24 mouse cellular contexts compared by ENCODE assay signal in the genomic region with DNA sequence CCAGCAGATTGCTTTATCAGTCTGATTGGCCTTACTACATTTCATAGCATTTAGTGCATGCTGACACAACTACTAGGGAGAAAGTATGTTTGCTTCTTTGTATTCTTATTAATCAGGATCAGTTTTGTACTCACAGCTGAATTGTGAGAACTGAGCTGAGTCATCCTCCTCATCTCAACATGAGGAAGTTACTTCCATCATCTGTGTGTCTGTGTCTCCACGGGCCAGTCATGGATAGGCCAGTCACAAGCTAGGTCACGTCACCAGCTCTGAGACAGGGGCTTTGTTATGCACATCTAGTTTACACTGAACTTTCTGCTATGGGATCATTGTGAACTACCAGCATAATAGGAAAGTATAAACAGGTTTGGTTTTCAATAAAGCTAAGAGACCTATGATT. TPM values are rescaled to one million over a fixed set of nuclear protein-coding genes. Genes with fewer than 3 reads are reported as not detected.
A peak's percentile ranks its signal among the peaks of the same experiment; 100 is the strongest.
DNase-seq lines count a peak whose midpoint lies in the region; ATAC-seq and TF ChIP-seq lines count a peak whose summit lies in the region.
"Had no signal": no experiment of that assay in that cellular context is flagged by ENCODE, and none has a peak within 500 bp of the region (broad histone marks: within the 10 kb centered on the region; RNA-seq: fewer than 3 reads in every experiment).

No protein-coding gene starts in this region.

- H3K79me2 ChIP-seq in macrophage (ENCODE audit: inconsistent target) = no peaks in the 10 kb centered on the region

- TF ChIP-seq CTCF in liver, postnatal 0 days (IDR thresholded peaks at IDR 0.05; ENCODE audit: low read depth) = no peak
- no peak for TF ChIP-seq CTCF in bone marrow macrophage, adult 2 months (IDR thresholded peaks at IDR 0.05; ENCODE audit: low read depth, low read length)

- no peak overlapping the region for H3K27ac ChIP-seq in liver, postnatal 0 days (ENCODE audit: low read depth)
- H3K27ac ChIP-seq in liver, embryonic 11.5 days (ENCODE audit: low read depth, low read length) = no peak overlapping the region
- peak overlapping the region; percentile 62 for H3K27ac ChIP-seq in bone marrow macrophage, adult 2 months (ENCODE audit: insufficient read depth, low read depth, low read length)
- peak overlapping the region; percentile 78 for H3K27ac ChIP-seq in macrophage
- H3K27ac ChIP-seq in midbrain, embryonic 10.5 days (replicated peaks) = no peak overlapping the region
- no peak overlapping the region for H3K27ac ChIP-seq in intestine, embryonic 16.5 days (ENCODE audit: low read length)
- H3K27ac ChIP-seq: embryonic facial prominence, embryonic 13.5 days; forebrain, embryonic 13.5 days; gastrocnemius, adult 2 months; heart, embryonic 13.5 days; hindbrain, embryonic 13.5 days; hindbrain, postnatal 0 days had no signal

- peak; percentile 27; the same call in 1 of the 2 replicates for ATAC-seq in liver, postnatal 0 days
- no peak for ATAC-seq in liver, embryonic 11.5 days (replicated peaks; ENCODE audit: low FRiP score)
- ATAC-seq in neutrophil, adult 5-6 weeks (ENCODE audit: extremely low read depth, insufficient number of reproducible peaks, low FRiP score, poor library complexity, severe bottlenecking) = peak; percentile 85; the same call in 1 of the 2 replicates
- ATAC-seq in intestine, embryonic 16.5 days = no peak
- ATAC-seq: activated CD4-positive, CD25-positive, alpha-beta regulatory T cell, adult 4 months; forebrain, embryonic 13.5 days; hindbrain, postnatal 0 days; Patski had no signal

- DNase-seq in liver, postnatal 0 days = no peak
- DNase-seq in liver, embryonic 11.5 days (ENCODE audit: low spot score) = no peak
- no peak for DNase-seq in midbrain, embryonic 10.5 days (ENCODE audit: low spot score)
- no peak for DNase-seq in c-Kit-positive CD71-positive TER-119-positive erythroid progenitor cells, embryonic 14.5 days (ENCODE audit: low spot score)
- DNase-seq: adrenal gland, postnatal 25 days; cerebellum, adult 11 months; cerebellum, adult 8-10 months; cerebellum, postnatal 25 days; gastrocnemius, adult 2 months; gastrocnemius, postnatal 25 days; heart, adult 11 months; heart, postnatal 4 days had no signal

- no peak overlapping the region for H3K9ac ChIP-seq in liver, postnatal 0 days (replicated peaks)
- no peak overlapping the region for H3K9ac ChIP-seq in liver, embryonic 11.5 days (ENCODE audit: low read depth, low read length)
- H3K9ac ChIP-seq in intestine, embryonic 16.5 days (ENCODE audit: low read depth, low read length) = no peak overlapping the region
- H3K9ac ChIP-seq: embryonic facial prominence, embryonic 13.5 days; forebrain, embryonic 13.5 days; heart, embryonic 13.5 days; hindbrain, embryonic 13.5 days had no signal

- TF ChIP-seq EP300 in liver, postnatal 0 days (IDR thresholded peaks at IDR 0.05; ENCODE audit: low read depth) = no peak

- H3K4me2 ChIP-seq in liver, postnatal 0 days (ENCODE audit: low read depth, low read length) = no peak overlapping the region
- H3K4me2 ChIP-seq in liver, embryonic 11.5 days = no peak overlapping the region
- no peak overlapping the region for H3K4me2 ChIP-seq in intestine, embryonic 16.5 days (ENCODE audit: low read depth, low read length)
- H3K4me2 ChIP-seq: embryonic facial prominence, embryonic 13.5 days; forebrain, embryonic 13.5 days; heart, embryonic 13.5 days; hindbrain, embryonic 13.5 days had no signal

- H3K4me1 ChIP-seq in liver, postnatal 0 days (ENCODE audit: insufficient read depth) = no peaks in the 10 kb centered on the region
- no peaks in the 10 kb centered on the region for H3K4me1 ChIP-seq in liver, embryonic 11.5 days (replicated peaks; ENCODE audit: control insufficient read depth, insufficient read depth, low read length)
- H3K4me1 ChIP-seq in bone marrow macrophage, adult 2 months (ENCODE audit: control insufficient read depth, insufficient read depth, low read length) = peaks cover 8% of the 10 kb centered on the region
- no peaks in the 10 kb centered on the region for H3K4me1 ChIP-seq in midbrain, embryonic 10.5 days
- H3K4me1 ChIP-seq in intestine, embryonic 16.5 days (ENCODE audit: control insufficient read depth, insufficient read depth, low read length) = no peaks in the 10 kb centered on the region
- H3K4me1 ChIP-seq: embryonic facial prominence, embryonic 13.5 days; forebrain, embryonic 13.5 days; heart, embryonic 13.5 days; hindbrain, embryonic 13.5 days had no signal

- H3K36me3 ChIP-seq in liver, postnatal 0 days (replicated peaks; ENCODE audit: insufficient read depth, low read length) = peaks cover 63% of the 10 kb centered on the region
- H3K36me3 ChIP-seq in liver, embryonic 11.5 days (ENCODE audit: control insufficient read depth, insufficient read depth, low read length) = peaks cover 27% of the 10 kb centered on the region
- H3K36me3 ChIP-seq in macrophage (ENCODE audit: inconsistent target) = no peaks in the 10 kb centered on the region; the same call in 1 of the 2 replicates
- peaks cover 92% of the 10 kb centered on the region for H3K36me3 ChIP-seq in midbrain, embryonic 10.5 days
- H3K36me3 ChIP-seq in intestine, embryonic 16.5 days (ENCODE audit: control insufficient read depth, insufficient read depth, low read length) = no peaks in the 10 kb centered on the region; the same call in 1 of the 2 replicates

- no peak overlapping the region for H3K4me3 ChIP-seq in liver, postnatal 0 days (ENCODE audit: low read depth, low read length)
- H3K4me3 ChIP-seq in liver, embryonic 11.5 days (ENCODE audit: low read depth, low read length) = no peak overlapping the region
- no peak overlapping the region for H3K4me3 ChIP-seq in bone marrow macrophage, adult 2 months (ENCODE audit: insufficient read depth, low read length)
- H3K4me3 ChIP-seq in macrophage (ENCODE audit: inconsistent target) = no peak overlapping the region
- no peak overlapping the region for H3K4me3 ChIP-seq in midbrain, embryonic 10.5 days
- H3K4me3 ChIP-seq in intestine, embryonic 16.5 days (ENCODE audit: low read length) = no peak overlapping the region
- H3K4me3 ChIP-seq: embryonic facial prominence, embryonic 13.5 days; forebrain, embryonic 13.5 days; gastrocnemius, adult 2 months; heart, embryonic 13.5 days; hindbrain, embryonic 13.5 days had no signal

- H3K27me3 ChIP-seq in liver, postnatal 0 days (ENCODE audit: insufficient read depth, low read length) = no peaks in the 10 kb centered on the region
- no peaks in the 10 kb centered on the region for H3K27me3 ChIP-seq in liver, embryonic 11.5 days (replicated peaks; ENCODE audit: control insufficient read depth, insufficient read depth, low read length)
- H3K27me3 ChIP-seq in midbrain, embryonic 10.5 days (ENCODE audit: low read depth, poor library complexity, severe bottlenecking) = no peaks in the 10 kb centered on the region
- no peaks in the 10 kb centered on the region for H3K27me3 ChIP-seq in intestine, embryonic 16.5 days (replicated peaks; ENCODE audit: control insufficient read depth, insufficient read depth, low read length)
- H3K27me3 ChIP-seq: embryonic facial prominence, embryonic 13.5 days; forebrain, embryonic 13.5 days; heart, embryonic 13.5 days; hindbrain, embryonic 13.5 days; Patski had no signal

- no peak for TF ChIP-seq POLR2A in bone marrow macrophage, adult 2 months (IDR thresholded peaks at IDR 0.05; ENCODE audit: borderline replicate concordance, low read depth, low read length)

- WGBS in liver, postnatal 0 days (ENCODE audit: insufficient replicate concordance) = 71% methylated on average over 2 of the region's 2 CpGs
- 73% methylated on average over 2 of the region's 2 CpGs for WGBS in liver, embryonic 11.5 days
- 13% methylated on average over 2 of the region's 2 CpGs for WGBS in macrophage (ENCODE audit: missing documents)
- 95% methylated on average over 2 of the region's 2 CpGs for WGBS in midbrain, embryonic 10.5 days
- WGBS in intestine, embryonic 16.5 days = 82% methylated on average over 2 of the region's 2 CpGs

- no peaks in the 10 kb centered on the region for H3K9me3 ChIP-seq in liver, postnatal 0 days (ENCODE audit: low read length)
- no peaks in the 10 kb centered on the region for H3K9me3 ChIP-seq in liver, embryonic 11.5 days (ENCODE audit: control insufficient read depth, low read length)
- H3K9me3 ChIP-seq in midbrain, embryonic 10.5 days (replicated peaks) = no peaks in the 10 kb centered on the region
- H3K9me3 ChIP-seq in intestine, embryonic 16.5 days (ENCODE audit: control insufficient read depth, low read length) = no peaks in the 10 kb centered on the region
- H3K9me3 ChIP-seq: embryonic facial prominence, embryonic 13.5 days; forebrain, embryonic 13.5 days; heart, embryonic 13.5 days; hindbrain, embryonic 13.5 days had no signal

RNA-seq across cellular contexts. Expression of a gene that starts 28.5 kb away (rescaled TPM):
- polyA plus RNA-seq in liver, postnatal 0 days (2015; fragmentation: Nextera tagmentation; extraction: Ambion mirVana) = 15.9 and 21.2 TPM in 2 replicates
- 56.1 and 67.5 TPM in 2 replicates for polyA plus RNA-seq in liver, embryonic 11.5 days (2014; fragmentation: Nextera tagmentation; extraction: Ambion mirVana)
- polyA plus RNA-seq in bone marrow macrophage, adult 2 months (2012; ENCODE audit: insufficient read depth, insufficient read length, missing spikeins) = 73.4 and 77.4 TPM in 2 replicates
- 100 to 1,000 TPM in 3 of 26 experiments, 10 to 100 TPM in 23; 14.9 to 122 (median 41.2) TPM for total RNA-seq in macrophage (2018; cell fraction: chromatin; rRNA removed)
- total RNA-seq in macrophage (2018; cell fraction: cytosol; rRNA removed) = 10 to 100 TPM in 25 of 26 experiments, 1 to 10 TPM in 1; 8.6 to 93.5 (median 33.9) TPM
- 100 to 1,000 TPM in 3 of 26 experiments, 10 to 100 TPM in 23; 21.0 to 154 (median 50.7) TPM for total RNA-seq in macrophage (2018; cell fraction: nucleus; rRNA removed)
- 30.2 to 112 TPM (median 42.3 TPM) in 3 replicates for polyA plus RNA-seq in macrophage (2018)
- 1.7 and 4.0 TPM in 2 replicates for total RNA-seq in neutrophil, adult 5-6 weeks (2017)
- 52.5 TPM in 2 replicates for polyA plus RNA-seq in midbrain, embryonic 10.5 days (2016; fragmentation: Nextera tagmentation; extraction: Ambion mirVana)
- polyA plus RNA-seq in intestine, embryonic 16.5 days (2015; fragmentation: Nextera tagmentation; extraction: Ambion mirVana) = 20.1 and 20.2 TPM in 2 replicates

RNA-seq across cellular contexts. Expression of a gene that starts 51.8 kb away (rescaled TPM):
- polyA plus RNA-seq in liver, postnatal 0 days (2015; fragmentation: Nextera tagmentation; extraction: Ambion mirVana) = 0.14 TPM in 1 of 2 replicates, not detected in the other
- polyA plus RNA-seq in liver, embryonic 11.5 days (2014; fragmentation: Nextera tagmentation; extraction: Ambion mirVana) = 0.09 and 0.11 TPM in 2 replicates
- not detected in 2 replicates for polyA plus RNA-seq in bone marrow macrophage, adult 2 months (2012; ENCODE audit: insufficient read depth, insufficient read length, missing spikeins)
- total RNA-seq in macrophage (2018; cell fraction: chromatin; rRNA removed) = under 1 TPM in 5 of 26 experiments, not detected in 21; 0.16 to 0.57 (median 0.41) TPM
- under 1 TPM in 10 of 26 experiments, not detected in 16; 0.03 to 0.18 (median 0.08) TPM for total RNA-seq in macrophage (2018; cell fraction: cytosol; rRNA removed)
- under 1 TPM in 4 of 26 experiments, not detected in 22; 0.16 to 0.44 (median 0.26) TPM for total RNA-seq in macrophage (2018; cell fraction: nucleus; rRNA removed)
- 0.06 TPM in 1 of 3 replicates, not detected in the others for polyA plus RNA-seq in macrophage (2018)
- 0.12 TPM in 1 of 2 replicates, not detected in the other for total RNA-seq in neutrophil, adult 5-6 weeks (2017)
- 7.9 and 9.2 TPM in 2 replicates for polyA plus RNA-seq in midbrain, embryonic 10.5 days (2016; fragmentation: Nextera tagmentation; extraction: Ambion mirVana)
- polyA plus RNA-seq in intestine, embryonic 16.5 days (2015; fragmentation: Nextera tagmentation; extraction: Ambion mirVana) = 1.8 and 1.9 TPM in 2 replicates
- total RNA-seq: gastrocnemius, adult 2 months; gastrocnemius, postnatal 25 days had no signal
- polyA plus RNA-seq: activated CD4-positive, CD25-positive, alpha-beta regulatory T cell, adult 4 months; heart, postnatal 0 days; Patski had no signal

Comparison
In these comparisons a context has a peak if more than half of its experiments do, and no peak if none do; other contexts are left out.
1. ATAC-seq: peak in liver, postnatal 0 days (single experiment) and neutrophil, adult 5-6 weeks (single experiment); none in liver, embryonic 11.5 days (single experiment) and intestine, embryonic 16.5 days (single experiment).
2. H3K27ac ChIP-seq: peak in bone marrow macrophage, adult 2 months (single experiment) and macrophage (single experiment); none in liver, postnatal 0 days (single experiment), liver, embryonic 11.5 days (single experiment), midbrain, embryonic 10.5 days (single experiment) and intestine, embryonic 16.5 days (single experiment).